Mouse (Mus musculus) forebrain, embryonic 10.5 days (tissue): ENCODE results near the gene Cdc42bpg. TPM values are rescaled to one million over a fixed set of nuclear protein-coding genes. Genes with fewer than 3 reads are reported as not detected.

Experiments
- DNase-seq: peaks from one replicate; pipeline ENCODE4 v3.0.0-alpha.2; 2017; ENCODE audit warnings: low spot score; ENCODE audit errors: extremely low spot score
- H3K27ac ChIP-seq: fragments of 300-500 bp; sonication (generic); 2 replicates; pipeline ENCODE4 v1.5.1; 2016; ENCODE audit warnings: mild to moderate bottlenecking
- H3K27me3 ChIP-seq: fragments of 300-500 bp; sonication (generic); 2 replicates; pipeline ENCODE4 v1.6.1; 2016; ENCODE audit warnings: mild to moderate bottlenecking; ENCODE audit not compliant: poor library complexity, severe bottlenecking
- H3K36me3 ChIP-seq: fragments of 300-500 bp; sonication (generic); replicated peaks from 2 replicates; pipeline ENCODE4 v1.6.1; 2016; ENCODE audit warnings: mild to moderate bottlenecking, moderate library complexity
- H3K4me1 ChIP-seq: fragments of 300-500 bp; sonication (generic); 2 replicates; pipeline ENCODE4 v1.6.1; 2016
- H3K4me3 ChIP-seq: fragments of 300-500 bp; sonication (generic); 2 replicates; pipeline ENCODE4 v1.5.1; 2016; ENCODE audit warnings: mild to moderate bottlenecking, moderate library complexity
- H3K9me3 ChIP-seq: fragments of 300-500 bp; sonication (generic); 2 replicates; pipeline ENCODE4 v1.6.1; 2016; ENCODE audit warnings: mild to moderate bottlenecking, moderate library complexity
- WGBS: fragments of 180-500 bp; shearing (Covaris S2); methylation state at CpG from one replicate; pipeline ENCODE4 v1.1.7; 2016; 5-methylcytosine and 5-hydroxymethylcytosine counted together
- polyA plus RNA-seq: library from polyadenylated mRNA; unstranded; fragments of >200 nt; fragmentation: Nextera tagmentation; extraction: Ambion mirVana; gene quantifications from 2 replicates; pipeline ENCODE4 v1.2.1, GENCODE M21; 2016

The Cdc42bpg gene
- polyA plus RNA-seq, 1 experiment from 2014 or later = 0.24 TPM

GRCm38 (mm10) chr19:6269798-6270475, 36.3 kb upstream of the Cdc42bpg start:
- Histone ChIP-seq H3K27ac (no peak overlapping the region), H3K27me3 (no peaks in the 10 kb centered on the region), H3K4me1 (peaks cover 15% of the 10 kb centered on the region), H3K36me3 (no peaks in the 10 kb centered on the region), H3K4me3 (no peak overlapping the region), H3K9me3 (no peaks in the 10 kb centered on the region)
- WGBS = 89% methylated on average over 8 of the region's 8 CpGs
- no peak for DNase-seq

- WGBS = 64% methylated on average over 9 of the region's 9 CpGs
- no peaks in the 10 kb centered on the region for H3K27me3 ChIP-seq
- 0 out of 2 replicates have a peak overlapping the region, but pooled peaks have one; percentile 2 for H3K4me3 ChIP-seq
- no peaks in the 10 kb centered on the region for H3K36me3 ChIP-seq
- H3K4me1 ChIP-seq = peaks cover 23% of the 10 kb centered on the region
- 0 out of 2 replicates have a peak overlapping the region, but pooled peaks have one; percentile 53 for H3K27ac ChIP-seq
- DNase-seq = no peak
- H3K9me3 ChIP-seq = no peaks in the 10 kb centered on the region
These were observed 35.6 kb upstream of the Cdc42bpg start for GRCm38 (mm10) chr19:6270661-6271060.

GRCm38 (mm10) chr19:6271206-6271605, 35.0 kb upstream of the Cdc42bpg start:
- 0 out of 2 replicates have a peak overlapping the region, but pooled peaks have one; percentile 53 for H3K27ac ChIP-seq
- H3K4me1 ChIP-seq = peaks cover 28% of the 10 kb centered on the region
- DNase-seq = no peak
- H3K9me3 ChIP-seq = no peaks in the 10 kb centered on the region
- no peaks in the 10 kb centered on the region for H3K36me3 ChIP-seq
- no peaks in the 10 kb centered on the region for H3K27me3 ChIP-seq
- H3K4me3 ChIP-seq = 0 out of 2 replicates have a peak overlapping the region, but pooled peaks have one; percentile 2
- 41% methylated on average over 8 of the region's 8 CpGs for WGBS

GRCm38 (mm10) chr19:6272053-6272452, 34.2 kb upstream of the Cdc42bpg start:
- no peak overlapping the region for H3K27ac ChIP-seq
- H3K4me1 ChIP-seq = peaks cover 28% of the 10 kb centered on the region
- 68% methylated on average over 7 of the region's 7 CpGs for WGBS
- no peak overlapping the region for H3K4me3 ChIP-seq
- no peak for DNase-seq
- no peaks in the 10 kb centered on the region for H3K27me3 ChIP-seq
- no peaks in the 10 kb centered on the region for H3K9me3 ChIP-seq
- H3K36me3 ChIP-seq = no peaks in the 10 kb centered on the region

GRCm38 (mm10) chr19:6272738-6273137, 33.5 kb upstream of the Cdc42bpg start:
- 84% methylated on average over 4 of the region's 4 CpGs for WGBS
- H3K36me3 ChIP-seq = no peaks in the 10 kb centered on the region
- H3K4me1 ChIP-seq = peaks cover 35% of the 10 kb centered on the region
- no peaks in the 10 kb centered on the region for H3K9me3 ChIP-seq
- H3K4me3 ChIP-seq = no peak overlapping the region
- H3K27me3 ChIP-seq = no peaks in the 10 kb centered on the region
- no peak overlapping the region for H3K27ac ChIP-seq
- no peak for DNase-seq

GRCm38 (mm10) chr19:6273592-6273991, 32.7 kb upstream of the Cdc42bpg start:
- H3K36me3 ChIP-seq = peaks cover under 1% of the 10 kb centered on the region
- H3K27me3 ChIP-seq = no peaks in the 10 kb centered on the region
- no peak overlapping the region for H3K4me3 ChIP-seq
- no peaks in the 10 kb centered on the region for H3K9me3 ChIP-seq
- 91% methylated on average over 4 of the region's 4 CpGs for WGBS
- no peak overlapping the region for H3K27ac ChIP-seq
- H3K4me1 ChIP-seq = peaks cover 39% of the 10 kb centered on the region
- DNase-seq = no peak

- Histone ChIP-seq H3K36me3 (peaks cover 5% of the 10 kb centered on the region), H3K27ac (no peak overlapping the region), H3K4me1 (peaks cover 45% of the 10 kb centered on the region), H3K9me3 (no peaks in the 10 kb centered on the region), H3K4me3 (no peak overlapping the region), H3K27me3 (no peaks in the 10 kb centered on the region)
- WGBS = 93% methylated on average over 13 of the region's 13 CpGs
- no peak for DNase-seq
These were observed 32.2 kb upstream of the Cdc42bpg start for GRCm38 (mm10) chr19:6273998-6274608.

- 8% methylated on average over 15 of the region's 15 CpGs for WGBS
- peaks cover 23% of the 10 kb centered on the region for H3K36me3 ChIP-seq
- no peaks in the 10 kb centered on the region for H3K9me3 ChIP-seq
- H3K4me3 ChIP-seq = peak overlapping the region; percentile 93
- H3K27ac ChIP-seq = peak overlapping the region; percentile 92
- H3K27me3 ChIP-seq = no peaks in the 10 kb centered on the region
- peaks cover 49% of the 10 kb centered on the region for H3K4me1 ChIP-seq
- DNase-seq = no peak
These were observed 30.4 kb upstream of the Cdc42bpg start for GRCm38 (mm10) chr19:6275740-6276389.

- peaks cover 51% of the 10 kb centered on the region for H3K4me1 ChIP-seq
- WGBS = under 1% methylated on average over 106 of the region's 106 CpGs
- H3K36me3 ChIP-seq = peaks cover 32% of the 10 kb centered on the region
- no peaks in the 10 kb centered on the region for H3K9me3 ChIP-seq
- peak within 1 kb of the TSS; percentile 93 for H3K4me3 ChIP-seq
- peak; percentile 96 for DNase-seq
- H3K27ac ChIP-seq = peak within 1 kb of the TSS; percentile 92
- no peaks in the 10 kb centered on the region for H3K27me3 ChIP-seq
These were observed 29.5 kb upstream of the Cdc42bpg start, which contains the start of gene Ehd1 for GRCm38 (mm10) chr19:6276426-6277421. TSS of gene Ehd1 (plus strand) at chr19:6276725.

- Histone ChIP-seq H3K4me3 (peak overlapping the region; percentile 93), H3K27ac (peak overlapping the region; percentile 92), H3K4me1 (peaks cover 51% of the 10 kb centered on the region), H3K27me3 (no peaks in the 10 kb centered on the region), H3K9me3 (no peaks in the 10 kb centered on the region), H3K36me3 (peaks cover 43% of the 10 kb centered on the region)
- peak; percentile 42 for DNase-seq
- 9% methylated on average over 10 of the region's 10 CpGs for WGBS
These were observed 28.4 kb upstream of the Cdc42bpg start for GRCm38 (mm10) chr19:6277661-6278438.

GRCm38 (mm10) chr19:6278439-6279073, 27.7 kb upstream of the Cdc42bpg start:
- Histone ChIP-seq H3K27ac (peak overlapping the region; percentile 92), H3K9me3 (no peaks in the 10 kb centered on the region), H3K4me3 (peak overlapping the region; percentile 93), H3K36me3 (peaks cover 50% of the 10 kb centered on the region), H3K27me3 (no peaks in the 10 kb centered on the region), H3K4me1 (peaks cover 51% of the 10 kb centered on the region)
- 48% methylated on average over 6 of the region's 6 CpGs for WGBS
- no peak for DNase-seq
